ENCODE assay signal across 24 mouse cellular contexts in genomic region chr1:163672866-163673265, GRCm38 (mm10). TPM values are rescaled to one million over a fixed set of nuclear protein-coding genes. Genes with fewer than 3 reads are reported as not detected.
DNase-seq lines count a peak whose midpoint lies in the region; ATAC-seq and TF ChIP-seq lines count a peak whose summit lies in the region.
"Had no signal": no experiment of that assay in that cellular context is flagged by ENCODE, and none has a peak within 500 bp of the region (broad histone marks: within the 10 kb centered on the region; RNA-seq: fewer than 3 reads in every experiment).

No protein-coding gene starts in this region.

- peak overlapping the region; percentile 33; the same call in 1 of the 2 replicates for H3K27ac ChIP-seq in kidney, embryonic 15.5 days
- H3K27ac ChIP-seq in kidney, adult 2 months (ENCODE audit: insufficient read depth, low read depth, low read length): no peak overlapping the region
- H3K27ac ChIP-seq: embryonic facial prominence, embryonic 12.5 days; forebrain, embryonic 12.5 days; gastrocnemius, adult 2 months; heart, embryonic 15.5 days; hindbrain, embryonic 13.5 days; hindbrain, postnatal 0 days had no signal

- DNase-seq in kidney, adult 2 months: no peak
- peak; percentile 14 for DNase-seq in kidney, postnatal 14 days
- no peak for DNase-seq in kidney, adult 9 months
- peak; percentile 41 for DNase-seq in NIH3T3 (ENCODE audit: low read depth)
- DNase-seq in large intestine, adult 2 months (ENCODE audit: low read depth, low spot score): peak; percentile 33
- DNase-seq in frontal cortex, postnatal 10 days (ENCODE audit: low spot score in 2 of 2): no peak
- DNase-seq: adrenal gland, adult 8-10 months; adrenal gland, postnatal 36 days; cerebellum, adult 8-10 months; cerebellum, postnatal 14 days; embryo, embryonic 11 days; gastrocnemius, adult 2 months; gastrocnemius, postnatal 25 days; heart, adult 18-20 months; heart, postnatal 14 days had no signal

- no peak overlapping the region for H3K4me3 ChIP-seq in kidney, embryonic 15.5 days (replicated peaks)
- no peak overlapping the region for H3K4me3 ChIP-seq in kidney, adult 2 months (ENCODE audit: insufficient read depth, low read depth, low read length)
- H3K4me3 ChIP-seq: embryonic facial prominence, embryonic 12.5 days; forebrain, embryonic 12.5 days; gastrocnemius, adult 2 months; heart, embryonic 15.5 days; hindbrain, embryonic 13.5 days had no signal

- no peaks in the 10 kb centered on the region for H3K9me3 ChIP-seq in kidney, embryonic 15.5 days (replicated peaks)
- H3K9me3 ChIP-seq: embryonic facial prominence, embryonic 12.5 days; forebrain, embryonic 12.5 days; heart, embryonic 15.5 days; hindbrain, embryonic 13.5 days had no signal

- H3K27me3 ChIP-seq in kidney, embryonic 15.5 days: no peaks in the 10 kb centered on the region
- H3K27me3 ChIP-seq in kidney, adult 2 months (replicated peaks; ENCODE audit: control insufficient read depth, insufficient read depth, low read length): no peaks in the 10 kb centered on the region
- H3K27me3 ChIP-seq: CH12.LX; embryonic facial prominence, embryonic 12.5 days; forebrain, embryonic 12.5 days; heart, embryonic 15.5 days; hindbrain, embryonic 13.5 days had no signal

- H3K4me2 ChIP-seq in kidney, embryonic 15.5 days: no peak overlapping the region
- H3K4me2 ChIP-seq: embryonic facial prominence, embryonic 12.5 days; forebrain, embryonic 12.5 days; heart, embryonic 11.5 days; heart, embryonic 15.5 days; hindbrain, embryonic 13.5 days had no signal

- ATAC-seq in kidney, embryonic 15.5 days (replicated peaks; ENCODE audit: low FRiP score): no peak
- ATAC-seq: forebrain, embryonic 16.5 days; hindbrain, postnatal 0 days had no signal

- no peak for TF ChIP-seq CTCF in kidney, adult 2 months (conservative IDR thresholded peaks at IDR 0.05; ENCODE audit: insufficient read depth, insufficient read length, low read depth, low read length)

- no peak for TF ChIP-seq POLR2A in kidney, adult 2 months (IDR thresholded peaks at IDR 0.05; ENCODE audit: low read depth, low read length)

- no peak overlapping the region for H3K9ac ChIP-seq in kidney, embryonic 15.5 days
- H3K9ac ChIP-seq: embryonic facial prominence, embryonic 12.5 days; forebrain, embryonic 12.5 days; heart, embryonic 15.5 days; hindbrain, embryonic 13.5 days had no signal

- 79% methylated on average over 3 of the region's 3 CpGs for WGBS in kidney, embryonic 15.5 days
- WGBS in kidney, adult 2 months: 73% methylated on average over 3 of the region's 3 CpGs
- 55% methylated on average over 3 of the region's 3 CpGs for WGBS in large intestine, adult 2 months

- peaks cover 8% of the 10 kb centered on the region for H3K4me1 ChIP-seq in kidney, embryonic 15.5 days
- H3K4me1 ChIP-seq in kidney, adult 2 months (ENCODE audit: control insufficient read depth, insufficient read depth, low read length): no peaks in the 10 kb centered on the region
- H3K4me1 ChIP-seq: forebrain, embryonic 12.5 days; heart, embryonic 15.5 days; hindbrain, embryonic 13.5 days had no signal

- H3K36me3 ChIP-seq in kidney, embryonic 15.5 days: no peaks in the 10 kb centered on the region
- no peaks in the 10 kb centered on the region for H3K36me3 ChIP-seq in kidney, adult 2 months (ENCODE audit: control insufficient read depth, insufficient read depth, low read length)
- H3K36me3 ChIP-seq: embryonic facial prominence, embryonic 12.5 days; forebrain, embryonic 12.5 days; heart, embryonic 15.5 days; hindbrain, embryonic 13.5 days had no signal

RNA-seq across cellular contexts. Expression of gene Mettl11b, which starts 52.2 kb away (rescaled TPM):
- polyA plus RNA-seq in kidney, embryonic 15.5 days (2015; fragmentation: Nextera tagmentation; extraction: Ambion mirVana): 0.09 and 0.34 TPM in 2 replicates
- not detected in 2 replicates for polyA plus RNA-seq in kidney, adult 2 months (2012; rRNA removed)
- not detected in 2 replicates for polyA plus RNA-seq in large intestine, adult 2 months (2012; rRNA removed)
- polyA plus RNA-seq: hindbrain, postnatal 0 days had no signal

Comparison
In these comparisons a context has a peak if more than half of its experiments do, and no peak if none do; other contexts are left out.
1. DNase-seq: peak in kidney, postnatal 14 days (single experiment), NIH3T3 (single experiment) and large intestine, adult 2 months (single experiment); none in kidney, adult 2 months (single experiment), kidney, adult 9 months (single experiment) and frontal cortex, postnatal 10 days (0 of 2).